Mouse (Mus musculus): ENCODE results near the gene Psmd14. TPM values are rescaled to one million over a fixed set of nuclear protein-coding genes. Genes with fewer than 3 reads are reported as not detected.

The Psmd14 gene
- polyA plus RNA-seq, 1 experiment from 2014 or later: 239 TPM

- Histone ChIP-seq H3K4me1 (replicated peaks) (no peaks in the 10 kb centered on the region), H3K36me3 (no peaks in the 10 kb centered on the region), H3K4me3 (no peak overlapping the region), H3K27me3 (ENCODE audit: insufficient read depth, poor library complexity, severe bottlenecking) (no peaks in the 10 kb centered on the region), H3K9me3 (no peaks in the 10 kb centered on the region), H3K27ac (no peak overlapping the region)
- 80% methylated on average over 2 of the region's 2 CpGs for WGBS
- no peak for DNase-seq (ENCODE audit: low spot score)
These were observed 125.8 kb downstream of the Psmd14 start for GRCm38 (mm10) chr2:61837243-61837806.

Other genes with a start within 250 kb of the Psmd14 start
- 22.2 and 23.3 TPM in 2 replicates for gene Tank, start 133.1 kb upstream of the Psmd14 start, polyA plus RNA-seq (2016; fragmentation: Nextera tagmentation; extraction: Ambion mirVana)
- 0.30 TPM in 1 of 2 replicates, not detected in the other for gene Tbr1, start 91.2 kb downstream of the Psmd14 start, polyA plus RNA-seq (2016; fragmentation: Nextera tagmentation; extraction: Ambion mirVana)

All from hindbrain, embryonic 10.5 days (tissue).